Mouse (Mus musculus) lung, postnatal 0 days (tissue): ENCODE results near the gene Nr1h2. TPM values are rescaled to one million over a fixed set of nuclear protein-coding genes. Genes with fewer than 3 reads are reported as not detected.

Source experiments
- ATAC-seq: fragments of 200-750 bp; cut with Nextera tagmentation; 2 replicates; pipeline ENCODE4 v1.8.0; 2017; ENCODE audit warnings: moderate library complexity
- DNase-seq: peaks from one replicate; pipeline ENCODE4 v3.0.0-alpha.2; 2016; ENCODE audit warnings: low spot score
- H3K27ac ChIP-seq: fragments of 300-500 bp; sonication (generic); 2 replicates; pipeline ENCODE4 v1.5.1; 2014; ENCODE audit warnings: antibody characterized with exemption, mild to moderate bottlenecking, low read length, mixed read lengths
- H3K27me3 ChIP-seq: fragments of 300-500 bp; sonication (generic); replicated peaks from 2 replicates; pipeline ENCODE4 v1.6.1; 2014; ENCODE audit warnings: low read length, mixed read lengths; ENCODE audit not compliant: insufficient read depth
- H3K36me3 ChIP-seq: fragments of 300-500 bp; sonication (generic); 2 replicates; pipeline ENCODE4 v1.6.1; 2014; ENCODE audit warnings: low read length, mixed read lengths; ENCODE audit not compliant: insufficient read depth
- H3K4me1 ChIP-seq: fragments of 300-500 bp; sonication (generic); 2 replicates; pipeline ENCODE4 v1.6.1; 2014; ENCODE audit warnings: antibody characterized with exemption, low read depth, low read length, mixed read lengths; ENCODE audit not compliant: insufficient read depth
- H3K4me2 ChIP-seq: fragments of 300-500 bp; sonication (generic); replicated peaks from 2 replicates; pipeline ENCODE4 v1.6.1; 2014; ENCODE audit warnings: low read depth, mild to moderate bottlenecking, low read length, moderate library complexity, mixed read lengths
- H3K4me3 ChIP-seq: fragments of 300-500 bp; sonication (generic); 2 replicates; pipeline ENCODE4 v1.5.1; 2014; ENCODE audit warnings: low read depth, low read length
- H3K9ac ChIP-seq: fragments of 300-500 bp; sonication (generic); replicated peaks from 2 replicates; pipeline ENCODE4 v1.6.1; 2014; ENCODE audit warnings: low read depth, mild to moderate bottlenecking
- H3K9me3 ChIP-seq: fragments of 300-500 bp; sonication (generic); 2 replicates; pipeline ENCODE4 v1.6.1; 2016; ENCODE audit warnings: low read length, mixed read lengths
- CTCF ChIP-seq: IDR thresholded peaks from 2 replicates; pipeline ENCODE4 v1.5.1; 2016; ENCODE audit warnings: antibody characterized with exemption, mild to moderate bottlenecking
- EP300 ChIP-seq: IDR thresholded peaks from 2 replicates; pipeline ENCODE4 v1.6.1; 2016; ENCODE audit warnings: antibody characterized with exemption, mild to moderate bottlenecking, control low read depth
- WGBS: fragments of 180-500 bp; shearing (Covaris S2); extraction: QIAGEN DNeasy Blood & Tissue Kit; methylation state at CpG from one replicate; pipeline ENCODE4 v1.1.7; 2014; 5-methylcytosine and 5-hydroxymethylcytosine counted together
- polyA plus RNA-seq: library from polyadenylated mRNA; unstranded; fragments of >200 nt; fragmentation: Nextera tagmentation; extraction: Ambion mirVana; gene quantifications from 2 replicates; pipeline ENCODE4 v1.2.1, GENCODE M21; 2015

Gene Nr1h2
- polyA plus RNA-seq, 1 experiment from 2014 or later: 84.3 TPM

GRCm38 (mm10) chr7:44526414-44527154, 27.2 kb downstream of the Nr1h2 start:
- 0 out of 2 replicates have a peak, but pooled peaks cover under 1% of the 10 kb centered on the region for H3K4me1 ChIP-seq
- no peaks in the 10 kb centered on the region for H3K36me3 ChIP-seq
- ATAC-seq (no peak), DNase-seq (no peak)
- TF ChIP-seq CTCF (no peak), EP300 (no peak)
- no peak overlapping the region for H3K9ac ChIP-seq
- WGBS: 78% methylated on average over 14 of the region's 14 CpGs
- H3K9me3 ChIP-seq: no peaks in the 10 kb centered on the region
- no peak overlapping the region for H3K27ac ChIP-seq
- H3K4me3 ChIP-seq: no peak overlapping the region
- H3K4me2 ChIP-seq: no peak overlapping the region
- H3K27me3 ChIP-seq: 0 out of 2 replicates have a peak, but pooled peaks cover 10% of the 10 kb centered on the region

GRCm38 (mm10) chr7:44525126-44525832, 28.5 kb downstream of the Nr1h2 start:
- peak overlapping the region; percentile 16 for H3K4me3 ChIP-seq
- WGBS: 7% methylated on average over 19 of the region's 22 CpGs
- peak; percentile 93 for DNase-seq
- peak overlapping the region; percentile 51 for H3K4me2 ChIP-seq
- H3K27me3 ChIP-seq: 0 out of 2 replicates have a peak, but pooled peaks cover 12% of the 10 kb centered on the region
- peak overlapping the region; percentile 34; the same call in 1 of the 2 replicates for H3K9ac ChIP-seq
- ATAC-seq: peak; percentile 79
- H3K36me3 ChIP-seq: no peaks in the 10 kb centered on the region
- peak overlapping the region; percentile 77 for H3K27ac ChIP-seq
- no peaks in the 10 kb centered on the region for H3K9me3 ChIP-seq
- TF ChIP-seq EP300 (no peak), CTCF (no peak)
- 0 out of 2 replicates have a peak, but pooled peaks cover 3% of the 10 kb centered on the region for H3K4me1 ChIP-seq

GRCm38 (mm10) chr7:44524502-44524901, 29.2 kb downstream of the Nr1h2 start, which contains the start of gene Mybpc2:
Gene Mybpc2 (minus strand): TSS chr7:44524656.
- 0 out of 2 replicates have a peak, but pooled peaks cover 12% of the 10 kb centered on the region for H3K27me3 ChIP-seq
- peak within 1 kb of the TSS; percentile 16 for H3K4me3 ChIP-seq
- H3K9ac ChIP-seq: peak within 1 kb of the TSS; percentile 34; the same call in 1 of the 2 replicates
- H3K9me3 ChIP-seq: no peaks in the 10 kb centered on the region
- TF ChIP-seq EP300 (no peak), CTCF (no peak)
- peak within 1 kb of the TSS; percentile 77 for H3K27ac ChIP-seq
- H3K36me3 ChIP-seq: no peaks in the 10 kb centered on the region
- 0 out of 2 replicates have a peak, but pooled peaks cover 3% of the 10 kb centered on the region for H3K4me1 ChIP-seq
- WGBS: 29% methylated on average over 12 of the region's 12 CpGs
- peak within 1 kb of the TSS; percentile 51 for H3K4me2 ChIP-seq
- DNase-seq (peak; percentile 56), ATAC-seq (no peak)

GRCm38 (mm10) chr7:44523056-44523455, 30.7 kb downstream of the Nr1h2 start:
- no peak overlapping the region for H3K4me2 ChIP-seq
- no peaks in the 10 kb centered on the region for H3K36me3 ChIP-seq
- TF ChIP-seq CTCF: no peak
- no peak for TF ChIP-seq EP300
- H3K27me3 ChIP-seq: 0 out of 2 replicates have a peak, but pooled peaks cover 12% of the 10 kb centered on the region
- 68% methylated on average over 2 of the region's 2 CpGs for WGBS
- no peak overlapping the region for H3K27ac ChIP-seq
- H3K4me1 ChIP-seq: 0 out of 2 replicates have a peak, but pooled peaks cover 3% of the 10 kb centered on the region
- no peak overlapping the region for H3K4me3 ChIP-seq
- no peak for DNase-seq
- ATAC-seq: no peak
- no peak overlapping the region for H3K9ac ChIP-seq
- no peaks in the 10 kb centered on the region for H3K9me3 ChIP-seq

GRCm38 (mm10) chr7:44521710-44522109, 32.0 kb downstream of the Nr1h2 start:
- Histone ChIP-seq H3K27ac (no peak overlapping the region), H3K36me3 (no peaks in the 10 kb centered on the region), H3K9me3 (no peaks in the 10 kb centered on the region), H3K4me3 (peak overlapping the region; percentile 3; the same call in 1 of the 2 replicates), H3K9ac (no peak overlapping the region), H3K4me1 (0 out of 2 replicates have a peak, but pooled peaks cover 3% of the 10 kb centered on the region), H3K4me2 (peak overlapping the region; percentile 32; the same call in 1 of the 2 replicates), H3K27me3 (0 out of 2 replicates have a peak, but pooled peaks cover 12% of the 10 kb centered on the region)
- ATAC-seq (peak; percentile 54), DNase-seq (peak; percentile 72)
- TF ChIP-seq EP300 (no peak), CTCF (peak; percentile 84)
- 4% methylated on average over 20 of the region's 20 CpGs for WGBS

GRCm38 (mm10) chr7:44520990-44521389, 32.8 kb downstream of the Nr1h2 start:
- ATAC-seq: no peak
- H3K36me3 ChIP-seq: no peaks in the 10 kb centered on the region
- H3K9me3 ChIP-seq: no peaks in the 10 kb centered on the region
- 66% methylated on average over 3 of the region's 3 CpGs for WGBS
- no peak overlapping the region for H3K4me3 ChIP-seq
- no peak overlapping the region for H3K27ac ChIP-seq
- 0 out of 2 replicates have a peak, but pooled peaks cover 3% of the 10 kb centered on the region for H3K4me1 ChIP-seq
- TF ChIP-seq CTCF: no peak
- DNase-seq: no peak
- no peak overlapping the region for H3K4me2 ChIP-seq
- H3K9ac ChIP-seq: no peak overlapping the region
- 0 out of 2 replicates have a peak, but pooled peaks cover 12% of the 10 kb centered on the region for H3K27me3 ChIP-seq
